Mouse (Mus musculus): ENCODE results near the gene Spock1. TPM values are rescaled to one million over a fixed set of nuclear protein-coding genes. Genes with fewer than 3 reads are reported as not detected.

Gene Spock1
- total RNA-seq, 2 experiments from 2014 or later: 279 to 300 TPM

GRCm38 (mm10) chr13:57734549-57734948, 173.6 kb downstream of the Spock1 start:
- DNase-seq (ENCODE audit: low spot score in 2 of 2): no peak

- DNase-seq (ENCODE audit: low spot score in 2 of 2): no peak
Observed at GRCm38 (mm10) chr13:57733521-57733920, 174.6 kb downstream of the Spock1 start.

- no peak for DNase-seq (ENCODE audit: low spot score in 2 of 2)
Observed at GRCm38 (mm10) chr13:57732251-57732650, 175.9 kb downstream of the Spock1 start.

GRCm38 (mm10) chr13:57727716-57728115, 180.4 kb downstream of the Spock1 start:
- no peak for DNase-seq (ENCODE audit: low spot score in 2 of 2)

- no peak for DNase-seq (ENCODE audit: low spot score in 2 of 2)
Observed at GRCm38 (mm10) chr13:57726654-57727053, 181.5 kb downstream of the Spock1 start.

GRCm38 (mm10) chr13:57722329-57722936, 185.7 kb downstream of the Spock1 start:
- no peak for DNase-seq (ENCODE audit: low spot score in 2 of 2)

- peak; percentile 47 to 59 for DNase-seq (ENCODE audit: low spot score in 2 of 2)
Observed at GRCm38 (mm10) chr13:57721524-57722279, 186.4 kb downstream of the Spock1 start.

GRCm38 (mm10) chr13:57718087-57718486, 190.0 kb downstream of the Spock1 start:
- DNase-seq (ENCODE audit: low spot score in 2 of 2): no peak

GRCm38 (mm10) chr13:57712910-57713309, 195.2 kb downstream of the Spock1 start:
- no peak for DNase-seq (ENCODE audit: low spot score in 2 of 2)

GRCm38 (mm10) chr13:57708425-57708824, 199.7 kb downstream of the Spock1 start:
- no peak for DNase-seq (ENCODE audit: low spot score in 2 of 2)

- no peak for DNase-seq (ENCODE audit: low spot score in 2 of 2)
Observed at GRCm38 (mm10) chr13:57702966-57703365, 205.2 kb downstream of the Spock1 start.

GRCm38 (mm10) chr13:57696685-57697084, 211.4 kb downstream of the Spock1 start:
- DNase-seq (ENCODE audit: low spot score in 2 of 2): no peak

GRCm38 (mm10) chr13:57688926-57689325, 219.2 kb downstream of the Spock1 start:
- no peak for DNase-seq (ENCODE audit: low spot score in 2 of 2)

GRCm38 (mm10) chr13:57686437-57686836, 221.7 kb downstream of the Spock1 start:
- peak in 1 of 2 experiments; percentile 16 for DNase-seq (ENCODE audit: low spot score in 2 of 2)

- DNase-seq (ENCODE audit: low spot score in 2 of 2): peak in 1 of 2 experiments; percentile 28
Observed at GRCm38 (mm10) chr13:57685201-57685600, 222.9 kb downstream of the Spock1 start.

- no peak for DNase-seq (ENCODE audit: low spot score in 2 of 2)
Observed at GRCm38 (mm10) chr13:57679591-57679990, 228.5 kb downstream of the Spock1 start.

GRCm38 (mm10) chr13:57676820-57677219, 231.3 kb downstream of the Spock1 start:
- DNase-seq (ENCODE audit: low spot score in 2 of 2): no peak

- DNase-seq (ENCODE audit: low spot score in 2 of 2): no peak
Observed at GRCm38 (mm10) chr13:57673399-57673798, 234.7 kb downstream of the Spock1 start.

GRCm38 (mm10) chr13:57672762-57673161, 235.4 kb downstream of the Spock1 start:
- DNase-seq (ENCODE audit: low spot score in 2 of 2): no peak

GRCm38 (mm10) chr13:57671919-57672318, 236.2 kb downstream of the Spock1 start:
- DNase-seq (ENCODE audit: low spot score in 2 of 2): no peak

- DNase-seq (ENCODE audit: low spot score in 2 of 2): no peak
Observed at GRCm38 (mm10) chr13:57671322-57671721, 236.8 kb downstream of the Spock1 start.

GRCm38 (mm10) chr13:57667621-57668020, 240.5 kb downstream of the Spock1 start:
- no peak for DNase-seq (ENCODE audit: low spot score in 2 of 2)

Data from left cerebral cortex, adult 18-20 months (tissue).